Mouse (Mus musculus): ENCODE measurements around the gene Vmn2r35. TPM values are rescaled to one million over a fixed set of nuclear protein-coding genes. Genes with fewer than 3 reads are reported as not detected.
"Not testable (repeated sequence)": the region's sequence is repeated elsewhere in the genome, so short reads cannot be mapped to it uniquely, and the experiment has no call there.

The Vmn2r35 gene
- not detected for total RNA-seq (2018; cell fraction: chromatin; rRNA removed)
- not detected for total RNA-seq (2018; cell fraction: cytosol; rRNA removed)
- not detected for total RNA-seq (2018; cell fraction: nucleus; rRNA removed)
- not detected in 3 replicates for polyA plus RNA-seq (2018)

GRCm38 (mm10) chr7:7819767-7820166, at the start of gene Vmn2r35:
Gene Vmn2r35, minus strand, starts transcription at chr7:7819867.
- H3K27ac ChIP-seq; H3K79me2 ChIP-seq (ENCODE audit: inconsistent target); H3K36me3 ChIP-seq (ENCODE audit: inconsistent target); H3K4me3 ChIP-seq (ENCODE audit: inconsistent target): not testable (repeated sequence)
- no CpG with 5 or more reads among the region's 1 CpGs for WGBS (ENCODE audit: missing documents)

- not testable (repeated sequence) for H3K4me3 ChIP-seq (ENCODE audit: inconsistent target); H3K27ac ChIP-seq; H3K79me2 ChIP-seq (ENCODE audit: inconsistent target); H3K36me3 ChIP-seq (ENCODE audit: inconsistent target)
- WGBS (ENCODE audit: missing documents): no CpG with 5 or more reads among the region's 25 CpGs
Observed at GRCm38 (mm10) chr7:7794196-7794595, 25.5 kb downstream of the Vmn2r35 start.

Other genes starting within 250 kb of the Vmn2r35 start
- not detected in 3 replicates for gene Vmn2r34, start 130.4 kb downstream of the Vmn2r35 start, polyA plus RNA-seq (2018)
- not detected in 3 replicates for gene Vmn2r36, start 82.6 kb upstream of the Vmn2r35 start, polyA plus RNA-seq (2018)

Data from macrophage (primary cell).